9 mouse cellular contexts compared by ENCODE assay signal in genomic region chr3:89456726-89457665, GRCm38 (mm10). TPM values are rescaled to one million over a fixed set of nuclear protein-coding genes. Genes with fewer than 3 reads are reported as not detected.
DNase-seq lines count a peak whose midpoint lies in the region; ATAC-seq lines count a peak whose summit lies in the region.
"Had no signal": no experiment of that assay in that cellular context is flagged by ENCODE, and none has a peak within 500 bp of the region (broad histone marks: within the 10 kb centered on the region; RNA-seq: fewer than 3 reads in every experiment).

No protein-coding gene starts in this region.

- 42% methylated on average over 10 of the region's 10 CpGs for WGBS in limb, embryonic 11.5 days

- no peak overlapping the region for H3K9ac ChIP-seq in limb, embryonic 11.5 days (ENCODE audit: low read length)
- H3K9ac ChIP-seq: heart, embryonic 13.5 days had no signal

- H3K9me3 ChIP-seq in limb, embryonic 11.5 days (ENCODE audit: control insufficient read depth, low read length), result no peaks in the 10 kb centered on the region
- H3K9me3 ChIP-seq: heart, embryonic 13.5 days had no signal

- DNase-seq in ovary, postnatal 36 days (ENCODE audit: low spot score), result peak; percentile 69
- DNase-seq in ovary, postnatal 10 days (ENCODE audit: low spot score), result no peak
- DNase-seq in ZHBTc4 (ENCODE audit: low read depth, low spot score), result peak; percentile 94
- peak; percentile 88 for DNase-seq in embryo, embryonic 10.5 days (ENCODE audit: low spot score)
- DNase-seq in heart, postnatal 4 days, result peak; percentile 80
- DNase-seq in limb, embryonic 11.5 days (ENCODE audit: low spot score), result peak; percentile 92
- DNase-seq in urinary bladder, postnatal 14 days (ENCODE audit: low spot score), result peak; percentile 67

- no peak overlapping the region for H3K4me2 ChIP-seq in limb, embryonic 11.5 days (ENCODE audit: low read depth, severe bottlenecking)
- H3K4me2 ChIP-seq: heart, embryonic 13.5 days had no signal

- ATAC-seq in limb, embryonic 11.5 days (ENCODE audit: insufficient number of reproducible peaks, low FRiP score, low TSS enrichment, low read depth), result no peak; the same call in 1 of the 2 replicates
- peak; percentile 59 for ATAC-seq in monocyte, adult 5-6 weeks (replicated peaks; ENCODE audit: insufficient number of reproducible peaks, low FRiP score, low TSS enrichment, poor library complexity, severe bottlenecking)

- H3K27ac ChIP-seq in limb, embryonic 11.5 days (replicated peaks; ENCODE audit: low read depth, low read length), result no peak overlapping the region

- no peaks in the 10 kb centered on the region for H3K36me3 ChIP-seq in limb, embryonic 11.5 days (ENCODE audit: control insufficient read depth, insufficient read depth, low read length)

- no peak overlapping the region for H3K4me3 ChIP-seq in limb, embryonic 11.5 days (ENCODE audit: low read depth, low read length)
- H3K4me3 ChIP-seq: heart, embryonic 13.5 days had no signal

- H3K4me1 ChIP-seq in limb, embryonic 11.5 days (ENCODE audit: control insufficient read depth, insufficient read depth, low read length), result 0 out of 2 replicates have a peak, but pooled peaks cover 10% of the 10 kb centered on the region

- no peaks in the 10 kb centered on the region for H3K27me3 ChIP-seq in limb, embryonic 11.5 days (ENCODE audit: control insufficient read depth, insufficient read depth, low read length)
- H3K27me3 ChIP-seq: heart, embryonic 13.5 days had no signal

RNA-seq across cellular contexts. Expression of gene Pmvk, which starts 2.7 kb away (rescaled TPM):
- total RNA-seq in heart, postnatal 4 days (2021), result 10 to 100 TPM; 11.3 to 13.3 TPM
- 58.6 and 64.0 TPM in 2 replicates for polyA plus RNA-seq in limb, embryonic 11.5 days (2014; fragmentation: Nextera tagmentation; extraction: Ambion mirVana)
- total RNA-seq in monocyte, adult 5-6 weeks (2017), result 18.0 to 23.5 TPM (median 21.0 TPM) in 3 replicates

RNA-seq across cellular contexts. Expression of gene Pbxip1, which starts 20.5 kb away (rescaled TPM):
- 10 to 100 TPM; 66.0 to 73.8 TPM for total RNA-seq in heart, postnatal 4 days (2021)
- polyA plus RNA-seq in limb, embryonic 11.5 days (2014; fragmentation: Nextera tagmentation; extraction: Ambion mirVana), result 10.3 and 11.5 TPM in 2 replicates
- 149 to 190 TPM (median 158 TPM) in 3 replicates for total RNA-seq in monocyte, adult 5-6 weeks (2017)

RNA-seq across cellular contexts. Expression of gene Pygo2, which starts 27.0 kb away (rescaled TPM):
- total RNA-seq in heart, postnatal 4 days (2021), result 10 to 100 TPM; 20.3 to 22.1 TPM
- polyA plus RNA-seq in limb, embryonic 11.5 days (2014; fragmentation: Nextera tagmentation; extraction: Ambion mirVana), result 64.3 and 65.5 TPM in 2 replicates
- total RNA-seq in monocyte, adult 5-6 weeks (2017), result 11.0 to 18.5 TPM (median 17.6 TPM) in 3 replicates

RNA-seq across cellular contexts. Expression of gene Shc1, which starts 38.8 kb away (rescaled TPM):
- 10 to 100 TPM; 68.8 to 69.2 TPM for total RNA-seq in heart, postnatal 4 days (2021)
- 55.7 and 64.5 TPM in 2 replicates for polyA plus RNA-seq in limb, embryonic 11.5 days (2014; fragmentation: Nextera tagmentation; extraction: Ambion mirVana)
- total RNA-seq in monocyte, adult 5-6 weeks (2017), result 48.9 to 65.4 TPM (median 58.4 TPM) in 3 replicates

RNA-seq across cellular contexts. Expression of gene Cks1b, which starts 38.8 kb away (rescaled TPM):
- total RNA-seq in heart, postnatal 4 days (2021), result 10 to 100 TPM; 62.8 to 64.3 TPM
- polyA plus RNA-seq in limb, embryonic 11.5 days (2014; fragmentation: Nextera tagmentation; extraction: Ambion mirVana), result 774 and 797 TPM in 2 replicates
- total RNA-seq in monocyte, adult 5-6 weeks (2017), result 7.5 to 10.2 TPM (median 8.1 TPM) in 3 replicates
